In genomic region chr2:157766591-157766990, GRCm38 (mm10) we compare ENCODE assay signal across 15 mouse cellular contexts. TPM values are rescaled to one million over a fixed set of nuclear protein-coding genes. Genes with fewer than 3 reads are reported as not detected.
A peak's percentile ranks its signal among the peaks of the same experiment; 100 is the strongest.
DNase-seq lines count a peak whose midpoint lies in the region; ATAC-seq lines count a peak whose summit lies in the region.
"Had no signal": no experiment of that assay in that cellular context is flagged by ENCODE, and none has a peak within 500 bp of the region (broad histone marks: within the 10 kb centered on the region; RNA-seq: fewer than 3 reads in every experiment).

No protein-coding gene starts in this region.

- H3K9ac ChIP-seq in hindbrain, embryonic 12.5 days = no peak overlapping the region
- H3K9ac ChIP-seq in midbrain, embryonic 14.5 days (replicated peaks; ENCODE audit: low read length) = no peak overlapping the region
- H3K9ac ChIP-seq in midbrain, embryonic 11.5 days (ENCODE audit: low read length) = no peak overlapping the region
- H3K9ac ChIP-seq: embryonic facial prominence, embryonic 13.5 days; liver, embryonic 13.5 days had no signal

- H3K4me1 ChIP-seq in hindbrain, embryonic 12.5 days = peaks cover 16% of the 10 kb centered on the region
- peaks cover 20% of the 10 kb centered on the region for H3K4me1 ChIP-seq in hindbrain, embryonic 10.5 days (replicated peaks)
- peaks cover 23% of the 10 kb centered on the region for H3K4me1 ChIP-seq in midbrain, embryonic 14.5 days (ENCODE audit: control insufficient read depth, insufficient read depth, low read length)
- peaks cover 6% of the 10 kb centered on the region for H3K4me1 ChIP-seq in midbrain, embryonic 11.5 days (ENCODE audit: control insufficient read depth, insufficient read depth, low read length)

- no peaks in the 10 kb centered on the region for H3K9me3 ChIP-seq in hindbrain, embryonic 12.5 days (replicated peaks)
- H3K9me3 ChIP-seq in hindbrain, embryonic 10.5 days = no peaks in the 10 kb centered on the region
- no peaks in the 10 kb centered on the region for H3K9me3 ChIP-seq in midbrain, embryonic 14.5 days (ENCODE audit: control insufficient read depth, low read length)
- H3K9me3 ChIP-seq in midbrain, embryonic 11.5 days (ENCODE audit: control insufficient read depth, low read length) = no peaks in the 10 kb centered on the region
- H3K9me3 ChIP-seq: embryonic facial prominence, embryonic 13.5 days; liver, embryonic 13.5 days; megakaryocyte, embryonic 14.5 days had no signal

- ATAC-seq in hindbrain, embryonic 12.5 days (ENCODE audit: low FRiP score) = no peak
- no peak for ATAC-seq in midbrain, embryonic 14.5 days (ENCODE audit: low FRiP score, low TSS enrichment)
- no peak for ATAC-seq in midbrain, embryonic 11.5 days (ENCODE audit: low FRiP score)
- ATAC-seq: intestine, postnatal 0 days had no signal

- H3K4me3 ChIP-seq in hindbrain, embryonic 12.5 days = no peak overlapping the region
- H3K4me3 ChIP-seq in hindbrain, embryonic 10.5 days = no peak overlapping the region
- no peak overlapping the region for H3K4me3 ChIP-seq in midbrain, embryonic 14.5 days (replicated peaks; ENCODE audit: low read depth, low read length)
- H3K4me3 ChIP-seq in midbrain, embryonic 11.5 days (ENCODE audit: low read depth, low read length) = no peak overlapping the region
- H3K4me3 ChIP-seq: embryonic facial prominence, embryonic 13.5 days; liver, embryonic 13.5 days; megakaryocyte, embryonic 14.5 days had no signal

- no peaks in the 10 kb centered on the region for H3K36me3 ChIP-seq in hindbrain, embryonic 12.5 days
- no peaks in the 10 kb centered on the region for H3K36me3 ChIP-seq in hindbrain, embryonic 10.5 days
- no peaks in the 10 kb centered on the region for H3K36me3 ChIP-seq in midbrain, embryonic 14.5 days (ENCODE audit: control insufficient read depth, insufficient read depth, low read length)
- no peaks in the 10 kb centered on the region for H3K36me3 ChIP-seq in midbrain, embryonic 11.5 days (ENCODE audit: control insufficient read depth, insufficient read depth, low read length)
- H3K36me3 ChIP-seq: embryonic facial prominence, embryonic 13.5 days; liver, embryonic 13.5 days had no signal

- DNase-seq in hindbrain, embryonic 10.5 days (ENCODE audit: low spot score) = no peak
- no peak for DNase-seq in midbrain, embryonic 14.5 days
- no peak for DNase-seq in midbrain, embryonic 11.5 days (ENCODE audit: low spot score, missing footprints)
- peak; percentile 37 to 52 for DNase-seq in layer of hippocampus, postnatal 14 days (ENCODE audit: low spot score in 2 of 2)
- DNase-seq in cerebellum, adult 8-10 months = no peak
- DNase-seq in yolk sac, embryonic 10.5 days (ENCODE audit: low spot score) = no peak
- DNase-seq: adrenal gland, adult 2 months; cerebellum, adult 2 months; heart, postnatal 14 days; liver, embryonic 13.5 days had no signal

- 68% methylated on average over 7 of the region's 7 CpGs for WGBS in hindbrain, embryonic 12.5 days
- 89% methylated on average over 7 of the region's 7 CpGs for WGBS in hindbrain, embryonic 10.5 days
- 71% methylated on average over 7 of the region's 7 CpGs for WGBS in midbrain, embryonic 14.5 days
- 91% methylated on average over 7 of the region's 7 CpGs for WGBS in midbrain, embryonic 11.5 days

- no peak overlapping the region for H3K4me2 ChIP-seq in hindbrain, embryonic 12.5 days (replicated peaks)
- no peak overlapping the region for H3K4me2 ChIP-seq in midbrain, embryonic 14.5 days (ENCODE audit: low read length)
- no peak overlapping the region for H3K4me2 ChIP-seq in midbrain, embryonic 11.5 days
- H3K4me2 ChIP-seq: embryonic facial prominence, embryonic 13.5 days; liver, embryonic 13.5 days had no signal

- peak overlapping the region; percentile 36; the same call in 1 of the 2 replicates for H3K27ac ChIP-seq in hindbrain, embryonic 12.5 days
- no peak overlapping the region for H3K27ac ChIP-seq in hindbrain, embryonic 10.5 days
- H3K27ac ChIP-seq in midbrain, embryonic 14.5 days (replicated peaks; ENCODE audit: low read depth, low read length) = peak overlapping the region; percentile 10; the same call in 1 of the 2 replicates
- no peak overlapping the region for H3K27ac ChIP-seq in midbrain, embryonic 11.5 days (ENCODE audit: low read depth, low read length)
- H3K27ac ChIP-seq: embryonic facial prominence, embryonic 13.5 days; kidney, postnatal 0 days; liver, embryonic 13.5 days had no signal

- H3K27me3 ChIP-seq in hindbrain, embryonic 12.5 days = no peaks in the 10 kb centered on the region
- H3K27me3 ChIP-seq in hindbrain, embryonic 10.5 days (ENCODE audit: insufficient read depth, poor library complexity, severe bottlenecking) = no peaks in the 10 kb centered on the region
- H3K27me3 ChIP-seq in midbrain, embryonic 14.5 days (ENCODE audit: control insufficient read depth, insufficient read depth, low read length) = no peaks in the 10 kb centered on the region
- H3K27me3 ChIP-seq in midbrain, embryonic 11.5 days (ENCODE audit: control insufficient read depth, insufficient read depth, low read length) = no peaks in the 10 kb centered on the region
- H3K27me3 ChIP-seq: embryonic facial prominence, embryonic 13.5 days; liver, embryonic 13.5 days; megakaryocyte, embryonic 14.5 days had no signal

RNA-seq across cellular contexts. Expression of gene Ctnnbl1, which starts 29.4 kb away (rescaled TPM):
- 82.3 and 83.7 TPM in 2 replicates for polyA plus RNA-seq in hindbrain, embryonic 12.5 days (2016; fragmentation: Nextera tagmentation; extraction: Ambion mirVana)
- polyA plus RNA-seq in hindbrain, embryonic 10.5 days (2016; fragmentation: Nextera tagmentation; extraction: Ambion mirVana) = 93.4 and 95.9 TPM in 2 replicates
- polyA plus RNA-seq in midbrain, embryonic 14.5 days (2014; fragmentation: Nextera tagmentation; extraction: Ambion mirVana) = 61.2 and 78.7 TPM in 2 replicates
- polyA plus RNA-seq in midbrain, embryonic 11.5 days (2014; fragmentation: Nextera tagmentation; extraction: Ambion mirVana) = 98.8 and 109 TPM in 2 replicates
- total RNA-seq in layer of hippocampus, postnatal 14 days (2021) = 10 to 100 TPM; 24.4 to 26.9 TPM

Comparison
In these comparisons a context has a peak if more than half of its experiments do, and no peak if none do; other contexts are left out.
1. H3K27ac ChIP-seq: peak in hindbrain, embryonic 12.5 days (single experiment) and midbrain, embryonic 14.5 days (single experiment); none in hindbrain, embryonic 10.5 days (single experiment) and midbrain, embryonic 11.5 days (single experiment).
2. DNase-seq: peak in layer of hippocampus, postnatal 14 days (2 of 2); none in hindbrain, embryonic 10.5 days (single experiment), midbrain, embryonic 14.5 days (single experiment), midbrain, embryonic 11.5 days (single experiment), cerebellum, adult 8-10 months (single experiment) and yolk sac, embryonic 10.5 days (single experiment).